Mouse (Mus musculus) gastrocnemius, adult 2 months (tissue): ENCODE measurements at regions not wholly inside any gene's neighbourhood (a gene's known extent, or its start where the extent isn't known, plus 50 kb on each side); places are given as distances from the start of the nearest gene placed in this dataset.

Experiments used
- DNase-seq: peaks from one replicate; pipeline ENCODE4 v3.0.0; 2022
- H3K27ac ChIP-seq: fragments of 200-600 bp; 2 replicates; pipeline ENCODE4 v1.8.1; 2022; ENCODE audit warnings: mild to moderate bottlenecking
- H3K4me3 ChIP-seq: fragments of 200-600 bp; 2 replicates; pipeline ENCODE4 v1.8.1; 2022; ENCODE audit warnings: mild to moderate bottlenecking, moderate library complexity
- CTCF ChIP-seq: fragments of 200-600 bp; IDR thresholded peaks from 2 replicates; pipeline ENCODE4 v1.8.1; 2022; ENCODE audit warnings: antibody characterized with exemption, mild to moderate bottlenecking, moderate library complexity
- intact Hi-C: fragments of 180-260 bp; cut with DNase I; formaldehyde crosslinking; loops from one replicate; pipeline ENCODE4 v1.15.1; 2025

- no peak overlapping the region for H3K4me3 ChIP-seq
- H3K27ac ChIP-seq: no peak overlapping the region
- DNase-seq: no peak
- no peak for TF ChIP-seq CTCF
- intact Hi-C loops: no loop called here
Measured at GRCm38 (mm10) chr4:64171476-64171875, 124.7 kb upstream of the Tnc start.

- no peak overlapping the region for H3K4me3 ChIP-seq
- TF ChIP-seq CTCF: no peak
- H3K27ac ChIP-seq: no peak overlapping the region
- intact Hi-C loops: no loop called here
- no peak for DNase-seq
Measured at GRCm38 (mm10) chr4:64148989-64149463, 102.2 kb upstream of the Tnc start.

GRCm38 (mm10) chr4:64145924-64146323, 99.1 kb upstream of the Tnc start:
- intact Hi-C loops: no loop called here
- Histone ChIP-seq H3K4me3 (no peak overlapping the region), H3K27ac (no peak overlapping the region)
- TF ChIP-seq CTCF: no peak
- no peak for DNase-seq

GRCm38 (mm10) chr4:64142963-64143362, 96.1 kb upstream of the Tnc start:
- no peak overlapping the region for H3K4me3 ChIP-seq
- TF ChIP-seq CTCF: no peak
- DNase-seq: no peak
- H3K27ac ChIP-seq: no peak overlapping the region
- intact Hi-C loops: no loop called here

GRCm38 (mm10) chr4:64142356-64142787, 95.6 kb upstream of the Tnc start:
- Histone ChIP-seq H3K27ac (no peak overlapping the region), H3K4me3 (no peak overlapping the region)
- intact Hi-C loops: no loop called here
- TF ChIP-seq CTCF: no peak
- no peak for DNase-seq

- TF ChIP-seq CTCF: no peak
- no peak overlapping the region for H3K4me3 ChIP-seq
- intact Hi-C loops: loop anchor here (10.0 kb wide), 1 partner anchor 95 kb away; the partner anchor contains the start of gene Tnc
- DNase-seq: no peak
- H3K27ac ChIP-seq: no peak overlapping the region
Measured at GRCm38 (mm10) chr4:64139836-64140235, 93.0 kb upstream of the Tnc start.

GRCm38 (mm10) chr4:64135036-64135435, 88.2 kb upstream of the Tnc start:
- no peak for DNase-seq
- Histone ChIP-seq H3K4me3 (no peak overlapping the region), H3K27ac (no peak overlapping the region)
- no peak for TF ChIP-seq CTCF
- intact Hi-C loops: loop anchor here (10.0 kb wide), 1 partner anchor 90 kb away; the partner anchor contains the start of gene Tnc

- intact Hi-C loops: no loop called here
- Histone ChIP-seq H3K27ac (no peak overlapping the region), H3K4me3 (no peak overlapping the region)
- DNase-seq: no peak
- no peak for TF ChIP-seq CTCF
Measured at GRCm38 (mm10) chr4:64129290-64129689, 82.5 kb upstream of the Tnc start.

GRCm38 (mm10) chr4:64124387-64125088, 77.7 kb upstream of the Tnc start:
- Histone ChIP-seq H3K27ac (no peak overlapping the region), H3K4me3 (no peak overlapping the region)
- TF ChIP-seq CTCF: no peak
- intact Hi-C loops: no loop called here
- DNase-seq: no peak

GRCm38 (mm10) chr4:64123675-64124074, 76.9 kb upstream of the Tnc start:
- TF ChIP-seq CTCF: no peak
- no peak for DNase-seq
- no peak overlapping the region for H3K27ac ChIP-seq
- intact Hi-C loops: no loop called here
- H3K4me3 ChIP-seq: no peak overlapping the region

GRCm38 (mm10) chr4:64098247-64098646, 51.4 kb upstream of the Tnc start:
- no peak for DNase-seq
- TF ChIP-seq CTCF: no peak
- Histone ChIP-seq H3K4me3 (no peak overlapping the region), H3K27ac (no peak overlapping the region)
- intact Hi-C loops: no loop called here
